Mouse (Mus musculus) gastrocnemius, postnatal 14 days (tissue): ENCODE data around the gene Lsamp. TPM values are rescaled to one million over a fixed set of nuclear protein-coding genes. Genes with fewer than 3 reads are reported as not detected.

Experiments used
- DNase-seq: peaks from one replicate; pipeline ENCODE4 v3.0.0; 2021; ENCODE audit warnings: mixed read lengths
- intact Hi-C: fragments of 180-260 bp; cut with DNase I; formaldehyde crosslinking; loops from one replicate; pipeline ENCODE4 v1.15.1; 2025; ENCODE audit warnings: low total_unique reads
- total RNA-seq, 2 experiments: library from RNA; stranded (reverse); gene quantifications; 2 replicates each; pipeline ENCODE4 v1.2.3; 2021

The Lsamp gene
- total RNA-seq, 2 experiments from 2014 or later: 0.58 to 1.6 TPM

- intact Hi-C loops: no loop called here
- no peak for DNase-seq
These were observed 882.6 kb downstream of the Lsamp start for GRCm38 (mm10) chr16:40866733-40867132.

- intact Hi-C loops: no loop called here
These were observed 894.1 kb downstream of the Lsamp start for GRCm38 (mm10) chr16:40878301-40878700.

GRCm38 (mm10) chr16:40881942-40882341 is 897.8 kb downstream of the Lsamp start:
- no peak for DNase-seq
- intact Hi-C loops: no loop called here

More at GRCm38 (mm10) chr16:40878301-40878700, 894.1 kb downstream of the Lsamp start:
- DNase-seq: no peak

- no peak for DNase-seq
- intact Hi-C loops: no loop called here
These were observed 907.2 kb downstream of the Lsamp start for GRCm38 (mm10) chr16:40891338-40891737.

- no peak for DNase-seq
- intact Hi-C loops: no loop called here
These were observed 913.7 kb downstream of the Lsamp start for GRCm38 (mm10) chr16:40897768-40898327.

- no peak for DNase-seq
- intact Hi-C loops: no loop called here
These were observed 923.7 kb downstream of the Lsamp start for GRCm38 (mm10) chr16:40907892-40908291.

GRCm38 (mm10) chr16:40914141-40914540 is 930.0 kb downstream of the Lsamp start:
- no peak for DNase-seq
- intact Hi-C loops: no loop called here

GRCm38 (mm10) chr16:40930596-40930995 is 946.4 kb downstream of the Lsamp start:
- intact Hi-C loops: no loop called here
- no peak for DNase-seq

GRCm38 (mm10) chr16:40942266-40942665 is 958.1 kb downstream of the Lsamp start:
- intact Hi-C loops: no loop called here
- no peak for DNase-seq

- intact Hi-C loops: no loop called here
- no peak for DNase-seq
These were observed 961.7 kb downstream of the Lsamp start for GRCm38 (mm10) chr16:40945834-40946233.

- intact Hi-C loops: no loop called here
- DNase-seq: no peak
These were observed 963.9 kb downstream of the Lsamp start for GRCm38 (mm10) chr16:40948013-40948412.

GRCm38 (mm10) chr16:40959211-40959610 is 975.0 kb downstream of the Lsamp start:
- DNase-seq: no peak
- intact Hi-C loops: no loop called here

- DNase-seq: no peak
- intact Hi-C loops: no loop called here
These were observed 976.4 kb downstream of the Lsamp start for GRCm38 (mm10) chr16:40960586-40960985.

- intact Hi-C loops: loop anchor here (5.0 kb wide), 1 partner anchor 226 kb away; no protein-coding TSS in a partner anchor
- DNase-seq: peak; percentile 63
These were observed 984.1 kb downstream of the Lsamp start for GRCm38 (mm10) chr16:40968088-40968860.

GRCm38 (mm10) chr16:40971382-40971781 is 987.2 kb downstream of the Lsamp start:
- no peak for DNase-seq
- intact Hi-C loops: loop anchor here (5.0 kb wide), 1 partner anchor 504 kb away; no protein-coding TSS in a partner anchor

- intact Hi-C loops: loop anchor here (5.0 kb wide), 1 partner anchor 507 kb away; no protein-coding TSS in a partner anchor
These were observed 989.9 kb downstream of the Lsamp start for GRCm38 (mm10) chr16:40974084-40974483.

GRCm38 (mm10) chr16:40983026-40983425 is 998.9 kb downstream of the Lsamp start:
- intact Hi-C loops: no loop called here

More at GRCm38 (mm10) chr16:40974084-40974483, 989.9 kb downstream of the Lsamp start:
- no peak for DNase-seq

GRCm38 (mm10) chr16:41007569-41007968 is 1023.4 kb downstream of the Lsamp start:
- no peak for DNase-seq
- intact Hi-C loops: no loop called here

More at GRCm38 (mm10) chr16:40983026-40983425, 998.9 kb downstream of the Lsamp start:
- DNase-seq: no peak

GRCm38 (mm10) chr16:41034746-41035145 is 1050.6 kb downstream of the Lsamp start:
- DNase-seq: no peak
- intact Hi-C loops: no loop called here

- no peak for DNase-seq
These were observed 1057.5 kb downstream of the Lsamp start for GRCm38 (mm10) chr16:41041686-41042085.

More at GRCm38 (mm10) chr16:41041686-41042085, 1057.5 kb downstream of the Lsamp start:
- intact Hi-C loops: no loop called here
